Mouse (Mus musculus) neural tube, embryonic 12.5 days (tissue): ENCODE results near the gene Furin. TPM values are rescaled to one million over a fixed set of nuclear protein-coding genes. Genes with fewer than 3 reads are reported as not detected.

Experiments used
- ATAC-seq: fragments of 200-750 bp; cut with Nextera tagmentation; 2 replicates; pipeline ENCODE4 v1.8.0; 2017; ENCODE audit warnings: low read depth, mild to moderate bottlenecking, moderate TSS enrichment, moderate library complexity; ENCODE audit not compliant: low FRiP score
- H3K27ac ChIP-seq: fragments of 300-500 bp; sonication (generic); 2 replicates; pipeline ENCODE4 v1.5.1; 2016
- H3K27me3 ChIP-seq: fragments of 300-500 bp; sonication (generic); replicated peaks from 2 replicates; pipeline ENCODE4 v1.6.1; 2016; ENCODE audit warnings: mild to moderate bottlenecking
- H3K36me3 ChIP-seq: fragments of 300-500 bp; sonication (generic); 2 replicates; pipeline ENCODE4 v1.6.1; 2016; ENCODE audit warnings: mild to moderate bottlenecking
- H3K4me1 ChIP-seq: fragments of 300-500 bp; sonication (generic); 2 replicates; pipeline ENCODE4 v1.6.1; 2016
- H3K4me2 ChIP-seq: fragments of 300-500 bp; sonication (generic); replicated peaks from 2 replicates; pipeline ENCODE4 v1.6.1; 2016; ENCODE audit warnings: mild to moderate bottlenecking
- H3K4me3 ChIP-seq: fragments of 300-500 bp; sonication (generic); 2 replicates; pipeline ENCODE4 v1.5.1; 2016
- H3K9ac ChIP-seq: fragments of 300-500 bp; sonication (generic); 2 replicates; pipeline ENCODE4 v1.6.1; 2016; ENCODE audit warnings: mild to moderate bottlenecking
- H3K9me3 ChIP-seq: fragments of 300-500 bp; sonication (generic); 2 replicates; pipeline ENCODE4 v1.6.1; 2016; ENCODE audit warnings: mild to moderate bottlenecking
- WGBS: fragments of 180-500 bp; shearing (Covaris S2); methylation state at CpG from one replicate; pipeline ENCODE4 v1.1.7; 2016; 5-methylcytosine and 5-hydroxymethylcytosine counted together
- polyA plus RNA-seq: library from polyadenylated mRNA; unstranded; fragments of >200 nt; fragmentation: Nextera tagmentation; extraction: Ambion mirVana; gene quantifications from 2 replicates; pipeline ENCODE4 v1.2.1, GENCODE M21; 2016

The Furin gene
- polyA plus RNA-seq, 1 experiment from 2014 or later = 6.3 TPM

GRCm38 (mm10) chr7:80443124-80443523, 37.9 kb upstream of the Furin start:
- no peak for ATAC-seq
- no peaks in the 10 kb centered on the region for H3K36me3 ChIP-seq
- no peaks in the 10 kb centered on the region for H3K27me3 ChIP-seq
- no peak overlapping the region for H3K4me2 ChIP-seq
- H3K4me3 ChIP-seq = no peak overlapping the region
- peaks cover 11% of the 10 kb centered on the region for H3K4me1 ChIP-seq
- 71% methylated on average over 3 of the region's 3 CpGs for WGBS
- H3K9me3 ChIP-seq = no peaks in the 10 kb centered on the region
- no peak overlapping the region for H3K9ac ChIP-seq
- H3K27ac ChIP-seq = no peak overlapping the region

GRCm38 (mm10) chr7:80441986-80442904, 37.0 kb upstream of the Furin start:
- 47% methylated on average over 11 of the region's 11 CpGs for WGBS

GRCm38 (mm10) chr7:80440685-80441084, 35.4 kb upstream of the Furin start:
- no peaks in the 10 kb centered on the region for H3K36me3 ChIP-seq
- H3K4me1 ChIP-seq = peaks cover 11% of the 10 kb centered on the region
- no peaks in the 10 kb centered on the region for H3K27me3 ChIP-seq
- H3K9me3 ChIP-seq = no peaks in the 10 kb centered on the region
- no peak for ATAC-seq
- no peak overlapping the region for H3K9ac ChIP-seq
- H3K27ac ChIP-seq = no peak overlapping the region
- H3K4me3 ChIP-seq = no peak overlapping the region
- no peak overlapping the region for H3K4me2 ChIP-seq
- 60% methylated on average over 4 of the region's 4 CpGs for WGBS

More at GRCm38 (mm10) chr7:80441986-80442904, 37.0 kb upstream of the Furin start:
- no peak overlapping the region for H3K9ac ChIP-seq
- no peak for ATAC-seq
- H3K4me3 ChIP-seq = no peak overlapping the region
- H3K27ac ChIP-seq = no peak overlapping the region
- peaks cover 11% of the 10 kb centered on the region for H3K4me1 ChIP-seq
- no peaks in the 10 kb centered on the region for H3K9me3 ChIP-seq
- no peaks in the 10 kb centered on the region for H3K27me3 ChIP-seq
- H3K4me2 ChIP-seq = no peak overlapping the region
- no peaks in the 10 kb centered on the region for H3K36me3 ChIP-seq

GRCm38 (mm10) chr7:80439789-80440488, 34.7 kb upstream of the Furin start:
- H3K4me2 ChIP-seq = no peak overlapping the region
- WGBS = 83% methylated on average over 10 of the region's 10 CpGs
- H3K36me3 ChIP-seq = no peaks in the 10 kb centered on the region
- no peak overlapping the region for H3K9ac ChIP-seq
- peaks cover 11% of the 10 kb centered on the region for H3K4me1 ChIP-seq
- no peak overlapping the region for H3K4me3 ChIP-seq
- no peaks in the 10 kb centered on the region for H3K27me3 ChIP-seq
- no peaks in the 10 kb centered on the region for H3K9me3 ChIP-seq
- no peak overlapping the region for H3K27ac ChIP-seq
- ATAC-seq = no peak

- peak overlapping the region; percentile 24; the same call in 1 of the 2 replicates for H3K4me2 ChIP-seq
- no peak for ATAC-seq
- H3K27me3 ChIP-seq = no peaks in the 10 kb centered on the region
- H3K27ac ChIP-seq = no peak overlapping the region
- H3K9ac ChIP-seq = no peak overlapping the region
- H3K36me3 ChIP-seq = no peaks in the 10 kb centered on the region
- no peak overlapping the region for H3K4me3 ChIP-seq
- H3K9me3 ChIP-seq = no peaks in the 10 kb centered on the region
- WGBS = 37% methylated on average over 14 of the region's 15 CpGs
- H3K4me1 ChIP-seq = peaks cover 11% of the 10 kb centered on the region
Observed at GRCm38 (mm10) chr7:80439032-80439760, 34.0 kb upstream of the Furin start.

GRCm38 (mm10) chr7:80436571-80436970, 31.3 kb upstream of the Furin start:
- no peak overlapping the region for H3K27ac ChIP-seq
- H3K9me3 ChIP-seq = no peaks in the 10 kb centered on the region
- no peaks in the 10 kb centered on the region; the same call in 1 of the 2 replicates for H3K4me1 ChIP-seq
- ATAC-seq = no peak
- 88% methylated on average over 7 of the region's 7 CpGs for WGBS
- H3K4me2 ChIP-seq = no peak overlapping the region
- no peak overlapping the region for H3K9ac ChIP-seq
- H3K36me3 ChIP-seq = no peaks in the 10 kb centered on the region
- no peak overlapping the region for H3K4me3 ChIP-seq
- no peaks in the 10 kb centered on the region for H3K27me3 ChIP-seq

GRCm38 (mm10) chr7:80435594-80435993, 30.4 kb upstream of the Furin start:
- Histone ChIP-seq H3K4me1 (no peaks in the 10 kb centered on the region; the same call in 1 of the 2 replicates), H3K4me3 (no peak overlapping the region), H3K36me3 (no peaks in the 10 kb centered on the region), H3K9me3 (no peaks in the 10 kb centered on the region), H3K4me2 (no peak overlapping the region), H3K27ac (no peak overlapping the region), H3K27me3 (no peaks in the 10 kb centered on the region), H3K9ac (no peak overlapping the region)
- WGBS = 90% methylated on average over 3 of the region's 3 CpGs
- ATAC-seq = no peak

- Histone ChIP-seq H3K9ac (no peak overlapping the region), H3K27ac (no peak overlapping the region), H3K4me1 (no peaks in the 10 kb centered on the region), H3K4me2 (no peak overlapping the region), H3K27me3 (no peaks in the 10 kb centered on the region), H3K4me3 (no peak overlapping the region), H3K9me3 (no peaks in the 10 kb centered on the region), H3K36me3 (no peaks in the 10 kb centered on the region)
- no peak for ATAC-seq
- 92% methylated on average over 12 of the region's 12 CpGs for WGBS
Observed at GRCm38 (mm10) chr7:80429661-80430060, 24.4 kb upstream of the Furin start.

GRCm38 (mm10) chr7:80427730-80428129, 22.5 kb upstream of the Furin start:
- H3K4me1 ChIP-seq = no peaks in the 10 kb centered on the region
- no peak overlapping the region for H3K4me3 ChIP-seq
- H3K9me3 ChIP-seq = no peaks in the 10 kb centered on the region
- no peak for ATAC-seq
- H3K36me3 ChIP-seq = no peaks in the 10 kb centered on the region
- 83% methylated on average over 5 of the region's 5 CpGs for WGBS
- no peak overlapping the region for H3K9ac ChIP-seq
- H3K27me3 ChIP-seq = no peaks in the 10 kb centered on the region
- no peak overlapping the region for H3K27ac ChIP-seq
- no peak overlapping the region for H3K4me2 ChIP-seq

- Histone ChIP-seq H3K4me1 (no peaks in the 10 kb centered on the region), H3K9ac (no peak overlapping the region), H3K4me3 (no peak overlapping the region), H3K9me3 (no peaks in the 10 kb centered on the region), H3K36me3 (no peaks in the 10 kb centered on the region), H3K4me2 (no peak overlapping the region), H3K27me3 (no peaks in the 10 kb centered on the region), H3K27ac (no peak overlapping the region)
- WGBS = 76% methylated on average over 7 of the region's 7 CpGs
- ATAC-seq = no peak
Observed at GRCm38 (mm10) chr7:80426363-80426762, 21.1 kb upstream of the Furin start.

GRCm38 (mm10) chr7:80424722-80425121, 19.5 kb upstream of the Furin start:
- ATAC-seq = no peak
- WGBS = 79% methylated on average over 6 of the region's 6 CpGs
- Histone ChIP-seq H3K9me3 (no peaks in the 10 kb centered on the region), H3K27me3 (no peaks in the 10 kb centered on the region), H3K4me2 (no peak overlapping the region), H3K4me3 (no peak overlapping the region), H3K27ac (no peak overlapping the region), H3K36me3 (no peaks in the 10 kb centered on the region), H3K4me1 (no peaks in the 10 kb centered on the region), H3K9ac (no peak overlapping the region)
